Mouse (Mus musculus) A20 (cell line): ENCODE measurements around the gene Rpain.
A peak's percentile ranks its signal among the peaks of the same experiment; 100 is the strongest.

Experiments used
- DNase-seq: peaks from one replicate; pipeline ENCODE4 v3.0.0-alpha.2; 2011; ENCODE audit warnings: low read depth, low spot score

Gene Rpain

GRCm38 (mm10) chr11:70982557-70983228 is 12.7 kb downstream of the Rpain start, which contains the start of gene C1qbp:
Gene C1qbp (minus strand): TSS chr11:70983026.
- peak; percentile 93 for DNase-seq

- no peak for DNase-seq
These were observed 31.2 kb downstream of the Rpain start for GRCm38 (mm10) chr11:71001167-71001566.

- DNase-seq: peak; percentile 72
These were observed 33.8 kb downstream of the Rpain start for GRCm38 (mm10) chr11:71003611-71004315.

- DNase-seq: peak; percentile 99
These were observed 34.3 kb downstream of the Rpain start, which contains the start of gene Dhx33 for GRCm38 (mm10) chr11:71004316-71004773. Gene Dhx33 (minus strand): TSS chr11:71004437.

GRCm38 (mm10) chr11:71005046-71005445 is 35.0 kb downstream of the Rpain start:
- peak; percentile 63 for DNase-seq

- no peak for DNase-seq
These were observed 37.0 kb downstream of the Rpain start for GRCm38 (mm10) chr11:71007026-71007425.

- DNase-seq: no peak
These were observed 37.8 kb downstream of the Rpain start for GRCm38 (mm10) chr11:71007831-71008230.

GRCm38 (mm10) chr11:71008321-71008720 is 38.3 kb downstream of the Rpain start:
- no peak for DNase-seq

- no peak for DNase-seq
These were observed 42.7 kb downstream of the Rpain start for GRCm38 (mm10) chr11:71012743-71013142.

- no peak for DNase-seq
These were observed 47.0 kb downstream of the Rpain start for GRCm38 (mm10) chr11:71017051-71017450.

- DNase-seq: no peak
These were observed 48.6 kb downstream of the Rpain start for GRCm38 (mm10) chr11:71018416-71019200.

- peak; percentile 99 for DNase-seq
These were observed 49.4 kb downstream of the Rpain start, which contains the start of the genes Mis12 and Derl2 for GRCm38 (mm10) chr11:71019201-71020068. Gene Mis12 (plus strand): TSS chr11:71019611. Gene Derl2 (minus strand): TSS chr11:71019841.
